ENCODE assay signal across 8 mouse cellular contexts in genomic region chr7:110727049-110727448, GRCm38 (mm10). TPM values are rescaled to one million over a fixed set of nuclear protein-coding genes. Genes with fewer than 3 reads are reported as not detected.
A peak's percentile ranks its signal among the peaks of the same experiment; 100 is the strongest.
DNase-seq lines count a peak whose midpoint lies in the region; ATAC-seq and TF ChIP-seq lines count a peak whose summit lies in the region.

No protein-coding gene starts in this region.

- no peak overlapping the region for H3K9ac ChIP-seq in hindbrain, embryonic 15.5 days
- H3K9ac ChIP-seq in midbrain, embryonic 14.5 days (replicated peaks; ENCODE audit: low read length): no peak overlapping the region

- 38% methylated on average over 2 of the region's 2 CpGs for WGBS in hindbrain, embryonic 15.5 days
- whole genome bisulfite sequencing in midbrain, embryonic 14.5 days: 35% methylated on average over 2 of the region's 2 CpGs

- DNase-seq in heart, adult 8-10 months (ENCODE audit: low spot score): peak; percentile 69
- DNase-seq in heart, adult 11 months: no peak
- DNase-seq in NIH3T3 (ENCODE audit: low read depth): peak; percentile 90
- DNase-seq in left cerebral cortex, postnatal 14 days (ENCODE audit: low spot score in 2 of 2): peak; percentile 78 to 79
- peak; percentile 93 for DNase-seq in midbrain, embryonic 14.5 days
- DNase-seq in testis, postnatal 14 days (ENCODE audit: low spot score): peak; percentile 38

- no peaks in the 10 kb centered on the region for H3K36me3 ChIP-seq in hindbrain, embryonic 15.5 days
- H3K36me3 ChIP-seq in midbrain, embryonic 14.5 days (ENCODE audit: control insufficient read depth, insufficient read depth, low read length): no peaks in the 10 kb centered on the region

- H3K27ac ChIP-seq in cortical plate, adult 2 months (ENCODE audit: insufficient read depth, low read length): no peak overlapping the region
- no peak overlapping the region for H3K27ac ChIP-seq in hindbrain, embryonic 15.5 days (replicated peaks)
- no peak overlapping the region for H3K27ac ChIP-seq in midbrain, embryonic 14.5 days (replicated peaks; ENCODE audit: low read depth, low read length)

- H3K4me1 ChIP-seq in cortical plate, adult 2 months (ENCODE audit: control insufficient read depth, insufficient read depth, low read length): no peaks in the 10 kb centered on the region
- H3K4me1 ChIP-seq in hindbrain, embryonic 15.5 days (replicated peaks): peaks cover 12% of the 10 kb centered on the region; the same call in 1 of the 2 replicates
- H3K4me1 ChIP-seq in midbrain, embryonic 14.5 days (ENCODE audit: control insufficient read depth, insufficient read depth, low read length): no peaks in the 10 kb centered on the region

- no peak overlapping the region for H3K4me2 ChIP-seq in hindbrain, embryonic 15.5 days
- H3K4me2 ChIP-seq in midbrain, embryonic 14.5 days (ENCODE audit: low read length): no peak overlapping the region

- peak; percentile 67 for TF ChIP-seq CTCF in cortical plate, adult 2 months (IDR thresholded peaks at IDR 0.05; ENCODE audit: extremely low read depth, insufficient read depth, low read length)

- no peaks in the 10 kb centered on the region for H3K9me3 ChIP-seq in hindbrain, embryonic 15.5 days
- no peaks in the 10 kb centered on the region for H3K9me3 ChIP-seq in midbrain, embryonic 14.5 days (ENCODE audit: control insufficient read depth, low read length)

- ATAC-seq in hindbrain, embryonic 15.5 days (ENCODE audit: low FRiP score, low read depth): peak; percentile 68
- ATAC-seq in midbrain, embryonic 14.5 days (ENCODE audit: low FRiP score, low TSS enrichment): peak; percentile 37; the same call in 1 of the 2 replicates

- no peaks in the 10 kb centered on the region for H3K27me3 ChIP-seq in hindbrain, embryonic 15.5 days
- H3K27me3 ChIP-seq in midbrain, embryonic 14.5 days (ENCODE audit: control insufficient read depth, insufficient read depth, low read length): no peaks in the 10 kb centered on the region

- intact Hi-C loops in left cerebral cortex, postnatal 14 days (cut with DNase I): loop anchor here (5.0 to 10.0 kb wide), 2 partner anchors 208 to 285 kb away; no protein-coding TSS in a partner anchor

- no peak for TF ChIP-seq POLR2A in cortical plate, adult 2 months (IDR thresholded peaks at IDR 0.05; ENCODE audit: extremely low read depth, insufficient read depth, low read length)

- H3K4me3 ChIP-seq in cortical plate, adult 2 months (ENCODE audit: insufficient read depth, low read length): no peak overlapping the region
- H3K4me3 ChIP-seq in hindbrain, embryonic 15.5 days: no peak overlapping the region
- H3K4me3 ChIP-seq in midbrain, embryonic 14.5 days (replicated peaks; ENCODE audit: low read depth, low read length): no peak overlapping the region

RNA-seq across cellular contexts. Expression of gene Ampd3, which starts 41.0 kb away (rescaled TPM):
- total RNA-seq in heart, adult 8-10 months (2022): 10 to 100 TPM; 28.4 to 42.8 (median 34.3) TPM
- 21.8 and 22.0 TPM in 2 replicates for polyA plus RNA-seq in cortical plate, adult 2 months (2012; rRNA removed)
- 11.9 TPM in 2 replicates for polyA plus RNA-seq in hindbrain, embryonic 15.5 days (2015; fragmentation: Nextera tagmentation; extraction: Ambion mirVana)
- total RNA-seq in left cerebral cortex, postnatal 14 days (2021): 10 to 100 TPM; 23.6 to 28.2 TPM
- 7.8 and 8.2 TPM in 2 replicates for polyA plus RNA-seq in midbrain, embryonic 14.5 days (2014; fragmentation: Nextera tagmentation; extraction: Ambion mirVana)
